Mouse (Mus musculus): ENCODE measurements around the gene Wdr54. TPM values are rescaled to one million over a fixed set of nuclear protein-coding genes. Genes with fewer than 3 reads are reported as not detected.

Gene Wdr54
- polyA plus RNA-seq, 1 experiment from 2014 or later = 15.6 TPM

- Histone ChIP-seq H3K9ac (ENCODE audit: low read length) (no peak overlapping the region), H3K27me3 (ENCODE audit: control insufficient read depth, insufficient read depth, low read length) (no peaks in the 10 kb centered on the region), H3K4me3 (ENCODE audit: low read depth, low read length) (no peak overlapping the region), H3K4me2 (ENCODE audit: low read depth, low read length, severe bottlenecking) (no peak overlapping the region), H3K36me3 (ENCODE audit: control insufficient read depth, insufficient read depth, low read length) (no peaks in the 10 kb centered on the region), H3K9me3 (ENCODE audit: control insufficient read depth, low read length) (no peaks in the 10 kb centered on the region), H3K27ac (ENCODE audit: low read depth, low read length) (no peak overlapping the region), H3K4me1 (replicated peaks; ENCODE audit: control insufficient read depth, insufficient read depth, low read length) (peaks cover 8% of the 10 kb centered on the region; the same call in 1 of the 2 replicates)
- WGBS = 93% methylated on average over 5 of the region's 5 CpGs
- ATAC-seq (replicated peaks; ENCODE audit: low FRiP score) = no peak
- DNase-seq (ENCODE audit: low spot score) = no peak
These were observed 28.8 kb downstream of the Wdr54 start for GRCm38 (mm10) chr6:83127419-83127818.

- WGBS = 26% methylated on average over 5 of the region's 5 CpGs
These were observed 30.9 kb downstream of the Wdr54 start, which contains the start of gene Ino80b for GRCm38 (mm10) chr6:83125331-83125730. Ino80b (minus strand) TSS chr6:83125431.

GRCm38 (mm10) chr6:83124851-83125312, 31.3 kb downstream of the Wdr54 start:
- Histone ChIP-seq H3K4me1 (replicated peaks; ENCODE audit: control insufficient read depth, insufficient read depth, low read length) (peaks cover 11% of the 10 kb centered on the region; the same call in 1 of the 2 replicates), H3K9me3 (ENCODE audit: control insufficient read depth, low read length) (no peaks in the 10 kb centered on the region), H3K4me3 (ENCODE audit: low read depth, low read length) (peak overlapping the region; percentile 61), H3K27ac (ENCODE audit: low read depth, low read length) (peak overlapping the region; percentile 44; the same call in 1 of the 2 replicates), H3K4me2 (ENCODE audit: low read depth, low read length, severe bottlenecking) (peak overlapping the region; percentile 77), H3K9ac (ENCODE audit: low read length) (peak overlapping the region; percentile 71), H3K27me3 (ENCODE audit: control insufficient read depth, insufficient read depth, low read length) (no peaks in the 10 kb centered on the region), H3K36me3 (ENCODE audit: control insufficient read depth, insufficient read depth, low read length) (no peaks in the 10 kb centered on the region)
- ATAC-seq (replicated peaks; ENCODE audit: low FRiP score) (peak; percentile 10; the same call in 1 of the 2 replicates), DNase-seq (ENCODE audit: low spot score) (peak; percentile 92)
- WGBS = 0% methylated on average over 30 of the region's 30 CpGs

More at GRCm38 (mm10) chr6:83125331-83125730, 30.9 kb downstream of the Wdr54 start, which contains the start of gene Ino80b:
- DNase-seq (ENCODE audit: low spot score) = no peak
- peak within 1 kb of the TSS; percentile 77 for H3K4me2 ChIP-seq (ENCODE audit: low read depth, low read length, severe bottlenecking)
- no peaks in the 10 kb centered on the region for H3K9me3 ChIP-seq (ENCODE audit: control insufficient read depth, low read length)
- H3K4me3 ChIP-seq (ENCODE audit: low read depth, low read length) = peak within 1 kb of the TSS; percentile 61
- no peak for ATAC-seq (replicated peaks; ENCODE audit: low FRiP score)
- no peaks in the 10 kb centered on the region for H3K36me3 ChIP-seq (ENCODE audit: control insufficient read depth, insufficient read depth, low read length)
- peaks cover 8% of the 10 kb centered on the region; the same call in 1 of the 2 replicates for H3K4me1 ChIP-seq (replicated peaks; ENCODE audit: control insufficient read depth, insufficient read depth, low read length)
- peak within 1 kb of the TSS; percentile 71 for H3K9ac ChIP-seq (ENCODE audit: low read length)
- peak within 1 kb of the TSS; percentile 44; the same call in 1 of the 2 replicates for H3K27ac ChIP-seq (ENCODE audit: low read depth, low read length)
- no peaks in the 10 kb centered on the region for H3K27me3 ChIP-seq (ENCODE audit: control insufficient read depth, insufficient read depth, low read length)

GRCm38 (mm10) chr6:83122961-83123360, 33.2 kb downstream of the Wdr54 start:
- H3K27me3 ChIP-seq (ENCODE audit: control insufficient read depth, insufficient read depth, low read length) = no peaks in the 10 kb centered on the region
- H3K9me3 ChIP-seq (ENCODE audit: control insufficient read depth, low read length) = no peaks in the 10 kb centered on the region
- 85% methylated on average over 5 of the region's 5 CpGs for WGBS
- peak overlapping the region; percentile 77; the same call in 1 of the 2 replicates for H3K4me3 ChIP-seq (ENCODE audit: low read depth, low read length)
- peaks cover 13% of the 10 kb centered on the region; the same call in 1 of the 2 replicates for H3K4me1 ChIP-seq (replicated peaks; ENCODE audit: control insufficient read depth, insufficient read depth, low read length)
- no peak for DNase-seq (ENCODE audit: low spot score)
- H3K9ac ChIP-seq (ENCODE audit: low read length) = peak overlapping the region; percentile 97
- no peak overlapping the region for H3K27ac ChIP-seq (ENCODE audit: low read depth, low read length)
- no peak for ATAC-seq (replicated peaks; ENCODE audit: low FRiP score)
- H3K4me2 ChIP-seq (ENCODE audit: low read depth, low read length, severe bottlenecking) = peak overlapping the region; percentile 95
- H3K36me3 ChIP-seq (ENCODE audit: control insufficient read depth, insufficient read depth, low read length) = no peaks in the 10 kb centered on the region; the same call in none of the 2 replicates

- 2% methylated on average over 51 of the region's 52 CpGs for WGBS
- ATAC-seq (replicated peaks; ENCODE audit: low FRiP score) (peak; percentile 6; the same call in 1 of the 2 replicates), DNase-seq (ENCODE audit: low spot score) (peak; percentile 76)
- H3K36me3 ChIP-seq (ENCODE audit: control insufficient read depth, insufficient read depth, low read length) = no peaks in the 10 kb centered on the region; the same call in none of the 2 replicates
- H3K4me1 ChIP-seq (replicated peaks; ENCODE audit: control insufficient read depth, insufficient read depth, low read length) = peaks cover 13% of the 10 kb centered on the region; the same call in 1 of the 2 replicates
- peak overlapping the region; percentile 77 for H3K4me3 ChIP-seq (ENCODE audit: low read depth, low read length)
- H3K27me3 ChIP-seq (ENCODE audit: control insufficient read depth, insufficient read depth, low read length) = no peaks in the 10 kb centered on the region
- H3K4me2 ChIP-seq (ENCODE audit: low read depth, low read length, severe bottlenecking) = peak overlapping the region; percentile 95
- no peaks in the 10 kb centered on the region for H3K9me3 ChIP-seq (ENCODE audit: control insufficient read depth, low read length)
- peak overlapping the region; percentile 97 for H3K9ac ChIP-seq (ENCODE audit: low read length)
- H3K27ac ChIP-seq (ENCODE audit: low read depth, low read length) = peak overlapping the region; percentile 98
These were observed 34.1 kb downstream of the Wdr54 start for GRCm38 (mm10) chr6:83121863-83122710.

- DNase-seq (ENCODE audit: low spot score) = peak; percentile 95
- Histone ChIP-seq H3K36me3 (ENCODE audit: control insufficient read depth, insufficient read depth, low read length) (no peaks in the 10 kb centered on the region; the same call in none of the 2 replicates), H3K9ac (ENCODE audit: low read length) (peak within 1 kb of the TSS; percentile 97), H3K4me2 (ENCODE audit: low read depth, low read length, severe bottlenecking) (peak within 1 kb of the TSS; percentile 95), H3K9me3 (ENCODE audit: control insufficient read depth, low read length) (no peaks in the 10 kb centered on the region), H3K27ac (ENCODE audit: low read depth, low read length) (peak within 1 kb of the TSS; percentile 98), H3K4me3 (ENCODE audit: low read depth, low read length) (peak within 1 kb of the TSS; percentile 77), H3K4me1 (replicated peaks; ENCODE audit: control insufficient read depth, insufficient read depth, low read length) (peaks cover 16% of the 10 kb centered on the region; the same call in 1 of the 2 replicates), H3K27me3 (ENCODE audit: control insufficient read depth, insufficient read depth, low read length) (no peaks in the 10 kb centered on the region)
- under 1% methylated on average over 38 of the region's 38 CpGs for WGBS
- peak; percentile 95 for ATAC-seq (replicated peaks; ENCODE audit: low FRiP score)
These were observed 35.0 kb downstream of the Wdr54 start, which contains the start of gene Wbp1 for GRCm38 (mm10) chr6:83120930-83121862. Wbp1 (minus strand) TSS chr6:83121559.

GRCm38 (mm10) chr6:83119734-83120051, 36.5 kb downstream of the Wdr54 start:
- Histone ChIP-seq H3K9me3 (ENCODE audit: control insufficient read depth, low read length) (no peaks in the 10 kb centered on the region), H3K36me3 (ENCODE audit: control insufficient read depth, insufficient read depth, low read length) (no peaks in the 10 kb centered on the region; the same call in none of the 2 replicates), H3K4me2 (ENCODE audit: low read depth, low read length, severe bottlenecking) (peak overlapping the region; percentile 77), H3K4me1 (replicated peaks; ENCODE audit: control insufficient read depth, insufficient read depth, low read length) (peaks cover 19% of the 10 kb centered on the region; the same call in 1 of the 2 replicates), H3K27me3 (ENCODE audit: control insufficient read depth, insufficient read depth, low read length) (no peaks in the 10 kb centered on the region), H3K9ac (ENCODE audit: low read length) (peak overlapping the region; percentile 79), H3K27ac (ENCODE audit: low read depth, low read length) (no peak overlapping the region), H3K4me3 (ENCODE audit: low read depth, low read length) (peak overlapping the region; percentile 5; the same call in 1 of the 2 replicates)
- no peak for ATAC-seq (replicated peaks; ENCODE audit: low FRiP score)
- 85% methylated on average over 7 of the region's 7 CpGs for WGBS
- no peak for DNase-seq (ENCODE audit: low spot score)

Data from forebrain, embryonic 11.5 days (tissue).